Mouse (Mus musculus): ENCODE results near the gene Mup6. TPM values are rescaled to one million over a fixed set of nuclear protein-coding genes. Genes with fewer than 3 reads are reported as not detected.

Gene Mup6
- not detected in 2 replicates for polyA plus RNA-seq (2015; fragmentation: Nextera tagmentation; extraction: Ambion mirVana)

DNA sequence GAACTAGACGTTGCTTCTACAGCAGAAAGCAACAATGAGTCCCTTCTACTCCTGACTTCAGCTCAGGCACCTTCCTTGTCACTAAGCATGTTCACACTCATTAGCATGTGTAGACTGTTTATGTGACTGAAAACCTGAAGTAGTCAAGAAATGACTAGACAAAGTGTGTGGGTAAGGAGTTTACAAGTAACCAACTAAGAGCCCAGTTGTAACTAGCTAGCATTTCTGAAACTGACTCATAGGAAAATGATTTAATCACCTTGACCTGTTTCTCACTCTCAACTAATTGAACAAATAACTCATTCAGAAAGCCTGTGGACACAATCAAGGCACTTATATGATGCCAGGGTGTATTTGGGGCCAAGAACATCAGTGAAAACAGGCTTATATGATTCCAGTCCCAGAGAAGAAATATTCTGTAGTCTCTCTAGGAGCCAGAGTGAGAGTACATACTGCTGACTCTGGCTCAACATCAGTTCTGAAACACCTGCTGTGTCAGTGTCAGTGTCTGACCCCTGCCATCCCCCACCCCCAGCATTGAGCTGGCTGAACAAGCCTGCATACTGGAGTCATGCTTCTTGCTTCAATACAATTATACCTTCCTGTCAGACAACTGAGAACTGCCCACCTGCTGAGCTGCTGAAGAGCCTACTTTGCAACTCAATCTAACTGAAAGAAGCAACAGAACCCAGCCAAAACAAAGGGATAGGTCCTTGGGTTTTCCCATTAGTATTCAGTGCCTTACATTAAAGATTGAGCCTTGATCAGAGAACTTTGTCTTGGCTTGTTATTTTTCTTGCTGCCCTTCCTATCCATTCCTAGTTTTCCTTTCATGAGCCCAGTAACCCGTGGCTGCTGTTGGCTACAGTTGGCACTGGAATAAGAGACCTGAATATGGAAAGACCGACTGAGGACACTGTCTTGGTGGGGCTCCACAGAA lies at the start of gene Mup6:
Gene Mup6 (plus strand): TSS at position 890 of the 940 bp plus-strand sequence.
- no peak within 1 kb of the TSS for H3K4me3 ChIP-seq (replicated peaks; ENCODE audit: low read length)
- no peaks in the 10 kb centered on the region for H3K4me1 ChIP-seq (replicated peaks; ENCODE audit: control insufficient read depth, insufficient read depth, low read length)
- no peaks in the 10 kb centered on the region for H3K9me3 ChIP-seq (ENCODE audit: control insufficient read depth, low read length)
- ATAC-seq = no peak
- no peaks in the 10 kb centered on the region for H3K27me3 ChIP-seq (replicated peaks; ENCODE audit: control insufficient read depth, insufficient read depth, low read length)
- no peaks in the 10 kb centered on the region for H3K36me3 ChIP-seq (ENCODE audit: control insufficient read depth, insufficient read depth)
- no peak within 1 kb of the TSS for H3K4me2 ChIP-seq (ENCODE audit: low read length)
- 32% methylated on average over 3 of the region's 3 CpGs for WGBS
- H3K27ac ChIP-seq (ENCODE audit: low read length) = no peak within 1 kb of the TSS
- H3K9ac ChIP-seq (replicated peaks; ENCODE audit: low read depth, low read length) = no peak within 1 kb of the TSS

DNA sequence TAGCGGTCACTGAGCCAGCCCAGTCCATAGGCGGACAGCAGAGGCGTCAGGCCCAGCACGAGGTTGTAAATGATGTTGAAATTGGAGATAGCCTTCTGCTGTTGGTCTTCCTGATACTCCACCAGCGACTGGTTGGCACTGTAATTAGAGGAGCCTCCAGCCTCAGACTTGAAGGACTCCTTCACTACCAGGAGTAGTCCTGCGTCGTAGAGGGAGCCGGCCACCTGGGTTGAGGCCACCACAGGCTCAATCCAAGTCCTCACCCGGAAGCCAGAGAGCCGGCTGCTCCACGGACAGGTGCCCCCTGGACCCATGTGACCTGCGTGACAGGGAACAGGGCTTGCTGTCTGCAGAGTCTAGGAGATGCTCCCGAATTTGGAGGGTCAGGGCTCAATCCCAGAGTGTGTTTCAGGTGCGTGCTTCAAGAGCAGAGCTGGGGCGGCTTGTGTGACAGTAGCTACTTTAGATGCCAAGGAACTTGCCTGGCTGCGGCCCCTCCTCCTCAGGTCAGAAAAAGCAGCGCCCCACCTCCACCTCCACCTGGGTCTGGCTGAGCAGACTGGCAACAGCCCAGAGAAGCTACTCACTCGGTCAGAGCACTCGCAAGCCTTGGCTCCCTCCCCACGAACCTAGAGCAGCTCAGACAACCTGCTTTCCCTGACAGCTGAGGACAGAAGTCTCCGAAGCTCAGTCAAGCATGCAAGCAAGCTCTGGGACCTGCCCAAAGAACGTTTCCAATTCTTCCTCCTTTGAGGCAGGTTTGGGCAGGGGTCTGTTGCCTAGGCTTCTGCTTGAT lies 49.3 kb upstream of the Mup6 start, which contains the start of gene Slc46a2:
Gene Slc46a2 (minus strand): TSS at position 449 of the 796 bp plus-strand sequence.
- H3K4me2 ChIP-seq (ENCODE audit: low read length) = no peak within 1 kb of the TSS
- no peaks in the 10 kb centered on the region for H3K4me1 ChIP-seq (replicated peaks; ENCODE audit: control insufficient read depth, insufficient read depth, low read length)
- no peaks in the 10 kb centered on the region for H3K36me3 ChIP-seq (ENCODE audit: control insufficient read depth, insufficient read depth)
- H3K4me3 ChIP-seq (replicated peaks; ENCODE audit: low read length) = no peak within 1 kb of the TSS
- ATAC-seq = no peak
- no peak within 1 kb of the TSS for H3K27ac ChIP-seq (ENCODE audit: low read length)
- no peaks in the 10 kb centered on the region for H3K27me3 ChIP-seq (replicated peaks; ENCODE audit: control insufficient read depth, insufficient read depth, low read length)
- H3K9me3 ChIP-seq (ENCODE audit: control insufficient read depth, low read length) = no peaks in the 10 kb centered on the region
- 17% methylated on average over 22 of the region's 22 CpGs for WGBS
- H3K9ac ChIP-seq (replicated peaks; ENCODE audit: low read depth, low read length) = no peak within 1 kb of the TSS

DNA sequence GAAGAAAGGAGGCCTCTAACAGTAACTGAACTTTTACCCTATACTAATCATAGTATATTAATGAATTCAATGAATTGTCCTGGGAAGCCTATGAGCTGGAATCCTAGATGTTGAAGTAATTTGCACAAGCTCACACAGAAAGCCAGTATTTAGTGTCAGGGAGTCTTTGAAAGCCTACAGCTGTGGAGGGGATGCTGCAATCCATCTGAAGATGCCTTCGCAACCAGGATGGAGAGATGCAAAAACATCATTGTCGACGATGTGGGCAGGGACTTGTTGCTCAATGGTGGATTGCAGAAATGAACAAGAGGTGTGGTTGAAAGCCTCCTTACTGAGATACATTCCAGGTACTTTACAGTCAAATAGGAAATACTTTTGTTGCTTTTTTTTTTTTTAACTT lies 46.1 kb upstream of the Mup6 start:
- Histone ChIP-seq H3K9ac (replicated peaks; ENCODE audit: low read depth, low read length) (no peak overlapping the region), H3K27ac (ENCODE audit: low read length) (no peak overlapping the region), H3K36me3 (ENCODE audit: control insufficient read depth, insufficient read depth) (no peaks in the 10 kb centered on the region), H3K4me2 (ENCODE audit: low read length) (no peak overlapping the region), H3K9me3 (ENCODE audit: control insufficient read depth, low read length) (no peaks in the 10 kb centered on the region), H3K4me1 (replicated peaks; ENCODE audit: control insufficient read depth, insufficient read depth, low read length) (no peaks in the 10 kb centered on the region), H3K27me3 (replicated peaks; ENCODE audit: control insufficient read depth, insufficient read depth, low read length) (no peaks in the 10 kb centered on the region), H3K4me3 (replicated peaks; ENCODE audit: low read length) (no peak overlapping the region)
- ATAC-seq = no peak
- WGBS = 96% methylated on average over 3 of the region's 3 CpGs

DNA sequence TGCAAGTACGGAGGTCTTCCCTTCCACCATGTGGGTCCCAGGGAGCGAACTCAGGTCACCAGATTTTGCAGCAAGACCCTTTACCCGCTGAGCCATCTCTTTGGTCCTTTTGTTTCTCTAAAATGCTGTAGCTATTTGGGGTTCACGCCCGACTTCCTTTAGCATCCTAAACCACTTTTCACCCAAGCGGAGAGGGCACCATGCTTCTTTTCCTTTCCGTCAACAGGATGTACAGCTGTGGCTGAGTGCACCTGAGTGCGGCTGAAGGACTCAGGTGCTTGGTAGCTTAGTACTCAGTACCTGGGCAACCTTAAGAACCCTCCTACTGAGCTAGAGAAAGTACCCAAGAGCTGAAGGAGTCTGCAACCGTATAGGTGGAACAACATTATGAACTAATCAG lies 39.0 kb upstream of the Mup6 start:
- Histone ChIP-seq H3K36me3 (ENCODE audit: control insufficient read depth, insufficient read depth) (no peaks in the 10 kb centered on the region), H3K4me3 (replicated peaks; ENCODE audit: low read length) (no peak overlapping the region), H3K4me2 (ENCODE audit: low read length) (no peak overlapping the region), H3K27me3 (replicated peaks; ENCODE audit: control insufficient read depth, insufficient read depth, low read length) (no peaks in the 10 kb centered on the region), H3K9me3 (ENCODE audit: control insufficient read depth, low read length) (no peaks in the 10 kb centered on the region), H3K9ac (replicated peaks; ENCODE audit: low read depth, low read length) (no peak overlapping the region), H3K27ac (ENCODE audit: low read length) (no peak overlapping the region), H3K4me1 (replicated peaks; ENCODE audit: control insufficient read depth, insufficient read depth, low read length) (no peaks in the 10 kb centered on the region)
- WGBS = 88% methylated on average over 9 of the region's 9 CpGs
- no peak for ATAC-seq

DNA sequence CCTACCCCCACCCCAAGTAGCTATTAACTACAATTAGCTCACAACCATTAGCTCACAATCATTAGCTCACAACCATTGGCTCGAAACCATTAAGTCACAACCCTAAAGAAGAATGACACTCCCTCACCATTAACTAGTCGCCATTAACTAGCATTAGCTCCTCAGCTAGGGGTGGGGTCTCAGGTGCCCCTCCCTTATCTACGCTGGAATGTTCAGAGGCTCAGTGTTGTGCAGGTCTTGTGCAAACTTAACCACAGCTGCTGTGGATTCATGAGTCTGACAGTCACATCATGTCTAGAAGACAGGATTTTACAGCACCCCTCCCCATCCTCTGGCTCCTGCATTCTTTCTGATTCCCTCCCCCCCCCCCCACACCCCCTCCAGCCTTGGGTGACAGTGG lies 36.4 kb upstream of the Mup6 start:
- Histone ChIP-seq H3K27me3 (replicated peaks; ENCODE audit: control insufficient read depth, insufficient read depth, low read length) (no peaks in the 10 kb centered on the region), H3K9me3 (ENCODE audit: control insufficient read depth, low read length) (no peaks in the 10 kb centered on the region), H3K4me3 (replicated peaks; ENCODE audit: low read length) (no peak overlapping the region), H3K27ac (ENCODE audit: low read length) (no peak overlapping the region), H3K4me2 (ENCODE audit: low read length) (no peak overlapping the region), H3K4me1 (replicated peaks; ENCODE audit: control insufficient read depth, insufficient read depth, low read length) (no peaks in the 10 kb centered on the region), H3K9ac (replicated peaks; ENCODE audit: low read depth, low read length) (no peak overlapping the region), H3K36me3 (ENCODE audit: control insufficient read depth, insufficient read depth) (no peaks in the 10 kb centered on the region)
- 86% methylated on average over 3 of the region's 3 CpGs for WGBS
- no peak for ATAC-seq

DNA sequence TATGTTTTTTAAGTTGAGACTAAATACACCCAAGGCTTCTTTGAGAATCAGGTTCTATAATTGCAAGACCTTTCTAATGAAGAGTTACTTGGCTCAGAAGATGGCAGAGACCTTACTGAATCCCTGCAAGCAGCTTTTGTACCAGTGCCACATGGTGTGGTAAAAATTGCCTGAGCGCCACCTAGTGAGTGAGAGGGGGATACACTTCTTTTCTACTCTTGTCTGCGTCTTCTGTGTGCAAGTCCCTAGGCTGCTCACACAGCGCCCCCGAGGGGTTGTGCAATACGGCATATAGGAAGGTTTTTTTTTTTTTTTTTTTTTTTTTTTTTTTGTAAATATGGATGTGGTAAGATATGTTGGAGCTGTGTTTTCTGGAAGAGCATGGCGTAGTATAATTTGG lies 35.7 kb upstream of the Mup6 start:
- 16% methylated on average over 6 of the region's 6 CpGs for WGBS
- H3K9ac ChIP-seq (replicated peaks; ENCODE audit: low read depth, low read length) = no peak overlapping the region
- H3K36me3 ChIP-seq (ENCODE audit: control insufficient read depth, insufficient read depth) = no peaks in the 10 kb centered on the region
- H3K4me3 ChIP-seq (replicated peaks; ENCODE audit: low read length) = no peak overlapping the region
- H3K4me1 ChIP-seq (replicated peaks; ENCODE audit: control insufficient read depth, insufficient read depth, low read length) = no peaks in the 10 kb centered on the region
- H3K27ac ChIP-seq (ENCODE audit: low read length) = no peak overlapping the region
- ATAC-seq = 0 out of 2 replicates have a peak, but pooled peaks have one; percentile 28
- no peak overlapping the region for H3K4me2 ChIP-seq (ENCODE audit: low read length)
- no peaks in the 10 kb centered on the region for H3K9me3 ChIP-seq (ENCODE audit: control insufficient read depth, low read length)
- no peaks in the 10 kb centered on the region for H3K27me3 ChIP-seq (replicated peaks; ENCODE audit: control insufficient read depth, insufficient read depth, low read length)

DNA sequence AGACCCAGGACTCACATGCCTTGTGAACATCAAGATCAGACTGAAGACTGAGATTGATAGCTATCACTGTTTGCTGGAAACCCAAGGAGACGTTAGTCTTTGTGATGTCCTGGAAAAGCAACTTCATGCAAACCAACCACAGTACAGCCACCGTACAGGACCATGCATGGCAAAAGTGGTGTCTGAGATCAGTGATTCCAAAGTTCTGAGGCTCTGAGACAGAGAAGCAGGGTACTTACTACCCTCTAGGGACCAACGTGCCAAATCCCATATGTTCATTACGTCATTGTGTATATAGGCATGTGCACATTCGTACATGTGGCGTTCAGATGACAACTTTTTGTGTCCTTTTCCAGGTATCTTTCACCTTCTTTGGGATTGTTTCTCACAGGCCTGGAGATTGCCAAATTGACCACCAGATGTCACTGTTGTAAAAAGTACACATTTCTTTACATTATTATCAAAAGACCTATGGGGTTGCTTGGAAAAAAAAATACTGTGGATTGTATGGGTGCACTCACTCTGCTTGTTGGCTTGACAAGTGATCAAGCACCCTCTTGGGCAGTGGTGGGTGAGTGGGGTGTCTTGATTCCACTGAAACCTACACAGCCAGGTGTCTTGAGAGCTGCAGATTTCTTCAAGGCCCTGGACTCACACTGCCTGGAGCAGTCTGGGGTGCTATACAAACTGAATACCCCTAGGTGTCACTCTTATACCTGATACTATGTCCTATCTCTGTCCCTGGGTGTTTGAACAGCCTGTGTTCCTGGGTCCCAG lies 31.4 kb upstream of the Mup6 start:
- peak; percentile 88 for ATAC-seq
- no peak overlapping the region for H3K4me2 ChIP-seq (ENCODE audit: low read length)
- no peak overlapping the region for H3K4me3 ChIP-seq (replicated peaks; ENCODE audit: low read length)
- 57% methylated on average over 6 of the region's 6 CpGs for WGBS
- H3K4me1 ChIP-seq (replicated peaks; ENCODE audit: control insufficient read depth, insufficient read depth, low read length) = no peaks in the 10 kb centered on the region
- no peaks in the 10 kb centered on the region for H3K36me3 ChIP-seq (ENCODE audit: control insufficient read depth, insufficient read depth)
- no peak overlapping the region for H3K9ac ChIP-seq (replicated peaks; ENCODE audit: low read depth, low read length)
- no peaks in the 10 kb centered on the region for H3K9me3 ChIP-seq (ENCODE audit: control insufficient read depth, low read length)
- H3K27me3 ChIP-seq (replicated peaks; ENCODE audit: control insufficient read depth, insufficient read depth, low read length) = no peaks in the 10 kb centered on the region
- no peak overlapping the region for H3K27ac ChIP-seq (ENCODE audit: low read length)

DNA sequence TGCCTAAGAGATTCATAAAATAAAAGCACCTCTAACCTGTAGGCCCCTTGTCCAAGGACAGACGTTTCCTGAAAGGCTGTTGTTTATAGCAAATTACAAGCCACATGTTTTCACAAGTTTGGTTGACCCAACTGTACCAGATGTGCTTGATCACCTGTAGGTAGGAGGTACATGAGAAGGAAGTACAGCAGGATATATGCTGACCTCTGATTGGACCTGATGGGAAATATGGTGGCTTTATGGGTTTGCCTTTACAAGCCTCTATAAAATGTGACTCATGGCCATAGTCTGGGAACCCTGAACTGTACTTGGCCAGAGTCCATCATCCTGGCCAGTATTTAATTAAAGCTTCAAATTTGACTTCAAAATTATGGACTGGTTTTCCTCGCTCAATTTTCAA lies 26.6 kb upstream of the Mup6 start:
- H3K36me3 ChIP-seq (ENCODE audit: control insufficient read depth, insufficient read depth) = no peaks in the 10 kb centered on the region
- no peaks in the 10 kb centered on the region for H3K4me1 ChIP-seq (replicated peaks; ENCODE audit: control insufficient read depth, insufficient read depth, low read length)
- no peak overlapping the region for H3K4me3 ChIP-seq (replicated peaks; ENCODE audit: low read length)
- ATAC-seq = no peak
- H3K4me2 ChIP-seq (ENCODE audit: low read length) = no peak overlapping the region
- H3K9me3 ChIP-seq (ENCODE audit: control insufficient read depth, low read length) = no peaks in the 10 kb centered on the region
- 88% methylated on average over 2 of the region's 2 CpGs for WGBS
- no peak overlapping the region for H3K9ac ChIP-seq (replicated peaks; ENCODE audit: low read depth, low read length)
- H3K27ac ChIP-seq (ENCODE audit: low read length) = no peak overlapping the region
- no peaks in the 10 kb centered on the region for H3K27me3 ChIP-seq (replicated peaks; ENCODE audit: control insufficient read depth, insufficient read depth, low read length)

DNA sequence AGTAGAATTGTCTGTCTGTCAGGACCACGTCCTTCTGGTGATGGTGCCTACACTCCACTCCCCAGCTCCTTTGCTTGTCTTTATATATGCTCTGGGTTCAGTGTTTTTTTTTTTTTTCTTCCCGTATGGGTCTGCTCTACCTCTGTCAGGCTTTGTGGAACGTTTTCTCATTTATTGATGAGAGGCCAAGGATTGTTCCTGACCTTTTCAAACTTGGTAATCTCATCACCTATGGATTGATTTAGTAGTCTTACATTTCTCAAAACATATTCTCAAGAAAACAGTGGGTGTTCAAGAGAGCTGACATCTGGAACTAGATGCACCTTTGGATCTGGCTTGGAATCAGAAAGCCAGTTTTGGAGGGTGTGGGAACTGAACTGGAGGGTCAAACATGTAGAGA lies 3.5 kb upstream of the Mup6 start, which contains the start of gene Mup4:
Gene Mup4 (minus strand): TSS at position 101 of the 400 bp plus-strand sequence.
- ATAC-seq = no peak
- WGBS = 80% methylated on average over 3 of the region's 3 CpGs
- Histone ChIP-seq H3K36me3 (ENCODE audit: control insufficient read depth, insufficient read depth) (no peaks in the 10 kb centered on the region), H3K4me3 (replicated peaks; ENCODE audit: low read length) (no peak within 1 kb of the TSS), H3K27ac (ENCODE audit: low read length) (no peak within 1 kb of the TSS), H3K4me1 (replicated peaks; ENCODE audit: control insufficient read depth, insufficient read depth, low read length) (no peaks in the 10 kb centered on the region), H3K27me3 (replicated peaks; ENCODE audit: control insufficient read depth, insufficient read depth, low read length) (no peaks in the 10 kb centered on the region), H3K9me3 (ENCODE audit: control insufficient read depth, low read length) (no peaks in the 10 kb centered on the region), H3K4me2 (ENCODE audit: low read length) (no peak within 1 kb of the TSS), H3K9ac (replicated peaks; ENCODE audit: low read depth, low read length) (no peak within 1 kb of the TSS)

Data from forebrain, embryonic 16.5 days (tissue).